Mouse (Mus musculus) kidney, adult 18-20 months (tissue): ENCODE data around the gene Gm20388.

Experiments
- DNase-seq: peaks from one replicate; pipeline ENCODE4 v3.0.0; 2021

Gm20388 gene

DNA sequence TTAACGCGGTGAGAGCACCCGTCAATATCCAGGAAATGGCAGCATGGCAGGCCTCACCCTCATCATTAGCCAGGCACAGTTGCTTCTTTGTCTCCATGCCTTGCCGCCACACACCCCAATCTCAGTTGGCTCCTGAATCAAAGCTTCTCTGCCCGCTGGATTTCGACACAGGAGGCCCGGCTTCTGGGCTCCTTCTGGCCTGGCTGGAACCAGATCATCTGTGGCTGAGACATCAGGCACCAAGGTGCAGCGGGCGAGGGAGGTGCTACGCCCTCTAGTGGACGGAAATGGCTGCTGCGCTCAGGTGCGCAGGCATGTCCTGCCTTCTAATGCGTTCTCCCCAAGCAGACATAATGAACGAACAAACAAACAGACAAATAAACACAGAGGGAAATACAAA, 1302.6 kb downstream of the Gm20388 start:
- no peak for DNase-seq

DNA sequence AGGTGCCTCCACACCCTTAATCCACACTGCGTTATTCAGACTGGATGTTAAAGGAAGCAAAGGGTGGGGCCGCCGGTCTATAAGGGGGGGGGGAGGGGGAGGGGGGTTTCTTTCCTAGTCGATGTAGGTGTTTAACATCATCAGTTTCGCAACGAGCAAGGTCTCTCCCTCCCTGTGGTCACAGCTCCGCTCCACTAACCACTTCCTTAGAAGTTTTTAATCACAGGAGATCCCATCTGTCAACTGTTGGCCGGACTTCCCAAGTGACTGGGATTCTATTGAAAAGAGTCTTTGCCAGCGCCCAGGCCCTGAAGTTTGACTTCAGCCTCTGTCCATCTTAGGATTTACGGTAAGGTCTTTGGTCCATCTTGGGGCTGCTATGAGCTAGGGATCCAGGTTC, 1303.0 kb downstream of the Gm20388 start:
- DNase-seq: no peak

DNA sequence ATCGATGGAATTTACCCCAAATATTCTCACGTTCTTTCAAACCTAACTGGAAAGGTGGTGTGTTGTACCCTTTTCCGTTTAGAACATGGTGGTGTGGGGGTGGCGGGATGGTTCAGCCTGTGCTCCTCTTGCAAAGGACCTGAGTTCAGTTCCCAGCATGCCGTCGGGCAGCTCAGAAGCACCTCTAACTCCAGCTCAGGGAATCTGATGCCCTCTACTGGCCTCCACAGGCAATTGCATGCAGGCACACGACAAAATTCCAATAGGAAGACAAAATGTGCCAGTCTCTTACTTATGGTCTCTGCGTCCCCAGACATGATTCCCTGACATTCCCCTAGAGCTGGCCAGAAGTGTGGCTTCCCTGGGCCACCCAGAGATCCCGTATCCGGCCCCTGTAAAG, 1304.3 kb downstream of the Gm20388 start:
- no peak for DNase-seq

DNA sequence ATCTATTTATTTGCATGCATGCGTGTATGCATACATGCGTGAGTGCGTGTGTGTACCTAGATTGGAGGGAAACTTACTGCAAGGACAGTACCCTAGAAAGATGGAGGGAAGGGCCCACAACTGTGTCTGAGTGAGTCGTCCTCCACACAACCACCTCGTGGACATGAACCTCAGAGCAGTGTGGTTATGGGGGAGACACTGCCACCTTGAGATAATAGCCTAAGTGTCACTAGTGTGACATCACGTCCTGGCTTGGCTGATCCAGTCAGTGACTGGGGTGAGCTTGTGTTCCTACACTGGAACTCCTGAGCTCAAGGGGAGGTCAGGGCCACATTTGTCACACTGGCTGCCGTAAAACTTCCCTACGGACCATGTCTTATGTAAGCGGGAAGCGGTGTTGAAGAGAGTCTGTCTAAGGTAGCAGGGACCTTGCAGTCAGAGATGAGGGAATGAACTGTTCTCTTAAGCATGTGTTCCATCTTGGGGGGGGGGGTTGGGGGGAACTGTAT, 1305.9 kb downstream of the Gm20388 start:
- DNase-seq: no peak

DNA sequence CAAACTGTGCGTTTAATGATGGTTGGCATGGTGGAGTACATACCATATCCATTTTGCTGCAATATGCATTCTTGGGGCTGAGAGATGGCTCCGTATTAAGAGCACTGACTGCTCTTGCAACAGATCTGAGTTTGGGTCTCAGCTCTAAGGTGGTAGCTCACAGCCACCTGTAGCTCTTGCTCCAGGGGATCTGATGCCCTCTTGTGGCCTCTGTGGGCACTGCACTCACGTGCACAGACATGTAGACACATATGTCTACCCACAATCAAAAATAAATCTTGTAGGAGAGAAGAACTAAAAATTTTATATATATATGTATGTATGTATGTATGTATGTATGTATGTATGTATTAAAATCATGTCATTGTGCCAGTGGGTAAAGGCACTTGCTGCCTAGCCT, 1307.8 kb downstream of the Gm20388 start:
- peak; percentile 27 for DNase-seq

DNA sequence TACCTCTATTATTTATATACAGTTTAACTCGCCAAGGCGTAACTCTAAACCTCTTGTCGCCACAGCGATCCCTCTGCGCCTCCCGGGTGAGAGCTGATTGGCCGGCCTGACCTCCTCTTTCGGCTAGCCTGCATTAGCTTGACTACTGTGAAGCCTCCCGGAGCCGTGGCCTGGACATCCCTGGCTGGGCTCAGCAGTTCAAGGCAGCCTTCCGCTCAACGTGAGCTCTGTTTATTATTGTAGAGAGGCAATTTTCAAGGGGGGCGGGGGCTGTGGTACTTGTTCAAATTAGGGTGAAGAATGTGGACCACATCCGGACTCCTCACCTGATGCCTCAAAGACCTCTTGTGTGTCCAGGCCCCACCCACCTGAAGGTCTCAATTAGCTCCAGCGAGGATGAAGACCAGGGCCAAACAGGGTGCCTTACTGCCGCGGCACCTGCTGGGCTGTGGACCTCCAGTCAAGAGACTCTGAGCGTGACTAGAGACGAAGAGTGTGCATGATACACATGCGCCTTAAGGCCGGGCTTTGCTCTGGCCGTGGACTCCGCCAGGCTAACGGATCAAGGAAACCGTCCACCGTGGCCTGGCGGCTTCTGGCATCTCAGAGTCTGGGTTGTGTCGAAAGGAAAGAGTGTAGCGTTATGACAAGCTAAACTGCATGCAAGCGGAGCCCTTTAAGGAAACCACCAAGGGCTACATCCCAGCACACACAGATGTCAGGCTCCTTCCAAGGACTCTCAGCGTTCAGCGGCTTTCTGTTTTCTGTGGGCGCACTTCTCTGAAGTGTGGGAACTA, 1309.7 kb downstream of the Gm20388 start:
- DNase-seq: no peak

DNA sequence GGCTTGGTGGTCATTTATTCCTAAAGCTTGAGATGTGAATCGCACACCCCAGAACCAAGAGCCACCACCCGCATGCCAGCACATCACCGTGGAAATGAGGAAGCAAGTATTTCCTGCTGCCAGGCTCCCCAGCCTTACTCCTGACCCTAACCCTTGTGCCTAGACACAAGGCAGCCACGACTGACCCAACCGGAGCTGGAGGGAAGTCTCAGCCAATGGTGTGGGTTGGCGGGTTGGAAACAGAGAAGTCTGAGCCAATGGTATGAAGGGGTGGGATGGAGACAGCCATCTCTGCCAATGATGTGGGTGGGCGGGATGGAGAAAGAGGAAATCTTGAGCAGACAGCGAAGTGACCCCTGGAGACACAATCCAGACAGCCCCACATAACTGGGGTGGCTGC, 1314.1 kb downstream of the Gm20388 start:
- no peak for DNase-seq

DNA sequence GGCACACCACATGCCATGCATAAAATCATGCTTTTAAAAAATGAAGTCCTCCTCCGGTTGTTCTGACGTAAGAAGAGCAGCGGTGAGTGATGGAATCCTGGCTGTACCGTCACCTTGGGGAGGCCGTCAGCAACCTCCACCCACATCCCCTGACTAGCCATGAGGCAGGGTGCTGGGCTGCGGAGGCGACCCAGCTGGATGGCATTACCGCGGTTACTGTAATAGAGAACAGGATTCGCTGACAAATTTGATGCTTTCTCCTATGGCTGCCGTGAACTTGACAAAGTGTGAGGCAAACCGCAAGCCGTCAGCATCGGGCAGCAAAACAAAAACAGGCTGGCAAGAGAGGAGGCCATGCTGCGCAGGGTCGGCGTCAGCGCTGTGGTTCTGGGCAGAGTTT, 1317.1 kb downstream of the Gm20388 start:
- DNase-seq: no peak

DNA sequence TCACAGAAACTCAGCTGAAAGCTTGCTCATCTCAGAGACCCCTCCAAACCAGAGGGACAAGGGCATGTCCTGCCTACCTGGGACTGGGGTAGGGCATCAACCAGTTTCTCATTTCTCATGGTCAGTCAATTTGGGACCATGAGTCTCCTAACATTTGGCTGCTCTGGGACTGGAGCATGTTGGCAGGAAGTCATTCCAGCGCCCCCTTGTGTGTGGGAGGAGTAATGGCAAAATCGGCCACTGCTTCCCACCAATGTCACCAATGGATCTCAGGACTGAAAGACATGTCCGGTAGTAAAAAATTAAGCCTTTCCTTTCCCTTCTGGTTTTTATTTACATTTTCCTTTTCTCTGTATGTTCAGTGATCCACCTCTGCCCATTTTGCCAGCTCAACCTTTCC, 1318.3 kb downstream of the Gm20388 start:
- peak; percentile 13 for DNase-seq

DNA sequence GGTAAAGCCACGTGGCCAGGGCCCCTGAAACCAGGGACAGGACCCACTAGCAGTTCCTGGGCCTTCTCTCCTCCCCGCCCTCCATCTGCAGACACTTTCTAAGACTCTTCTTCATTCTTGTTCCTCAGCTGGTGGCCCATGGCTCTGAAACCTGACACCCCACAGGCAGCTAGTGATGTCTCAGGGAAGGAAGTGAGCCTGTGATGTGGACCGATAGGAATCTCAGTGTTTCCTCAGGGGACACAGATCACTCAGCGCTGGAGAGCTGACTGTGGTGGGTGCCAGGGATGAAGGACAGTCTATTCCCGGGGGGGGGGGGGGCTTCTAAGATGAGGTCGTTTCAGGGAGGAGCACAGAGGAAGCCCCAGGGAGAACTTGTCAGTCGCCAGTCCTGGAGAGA, 1318.9 kb downstream of the Gm20388 start:
- DNase-seq: no peak

DNA sequence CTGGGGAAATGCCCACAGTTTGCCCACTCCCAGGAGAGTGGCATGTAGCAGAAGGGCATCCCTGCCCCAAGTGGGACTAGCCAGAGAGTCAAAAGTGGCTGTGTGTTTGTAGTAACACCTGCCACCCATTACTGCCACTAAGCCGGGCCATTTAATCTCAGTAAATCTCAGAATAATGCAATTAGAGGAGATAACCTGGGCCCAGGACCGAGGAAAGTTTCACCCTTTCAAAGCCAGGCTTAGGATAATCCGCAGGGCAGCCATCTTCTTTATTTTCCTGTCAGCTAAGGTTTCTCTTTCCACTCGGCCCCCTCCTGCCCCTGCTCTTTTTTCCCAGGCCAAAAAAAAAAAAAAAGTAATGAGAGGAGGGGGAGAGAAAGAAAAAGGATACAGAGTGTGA, 1322.6 kb downstream of the Gm20388 start:
- no peak for DNase-seq

DNA sequence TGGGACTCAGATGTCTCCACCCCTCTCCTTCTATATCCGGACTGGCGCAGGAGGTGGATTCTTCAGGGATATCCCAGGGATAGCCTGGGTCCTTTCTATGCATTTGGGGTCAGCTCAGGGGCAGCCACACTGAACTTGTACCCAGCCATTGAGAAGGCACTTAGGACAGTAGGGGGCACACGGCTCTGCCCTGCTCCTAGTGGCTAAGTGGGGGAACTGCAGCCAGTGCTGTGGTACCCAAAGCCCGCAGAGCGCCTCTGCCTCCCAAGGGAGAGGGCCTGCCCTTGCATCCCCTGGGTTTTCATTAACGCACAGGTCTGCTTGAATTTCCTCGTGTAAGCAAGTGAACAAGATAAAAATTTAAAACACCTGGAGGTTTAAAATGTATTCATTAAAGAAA, 1324.3 kb downstream of the Gm20388 start:
- no peak for DNase-seq

DNA sequence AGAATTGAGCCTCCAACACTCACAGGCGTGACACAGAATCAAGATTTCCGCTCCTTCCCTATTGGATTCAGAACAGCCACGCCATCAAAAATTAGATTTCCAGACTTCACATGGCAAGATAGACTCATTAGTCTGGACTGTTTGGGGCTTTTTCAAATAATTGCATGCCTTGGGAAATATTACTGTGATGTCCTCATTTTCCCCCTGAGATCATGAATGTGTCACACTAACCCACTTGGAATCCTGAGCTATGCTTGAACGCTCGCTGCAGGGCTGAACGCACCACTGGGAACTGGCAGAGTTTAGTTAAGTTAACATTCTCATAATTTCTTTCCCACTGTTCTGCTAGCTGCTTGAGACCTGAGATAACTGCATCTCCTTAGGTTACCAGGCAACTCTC, 1329.0 kb downstream of the Gm20388 start:
- DNase-seq: no peak

DNA sequence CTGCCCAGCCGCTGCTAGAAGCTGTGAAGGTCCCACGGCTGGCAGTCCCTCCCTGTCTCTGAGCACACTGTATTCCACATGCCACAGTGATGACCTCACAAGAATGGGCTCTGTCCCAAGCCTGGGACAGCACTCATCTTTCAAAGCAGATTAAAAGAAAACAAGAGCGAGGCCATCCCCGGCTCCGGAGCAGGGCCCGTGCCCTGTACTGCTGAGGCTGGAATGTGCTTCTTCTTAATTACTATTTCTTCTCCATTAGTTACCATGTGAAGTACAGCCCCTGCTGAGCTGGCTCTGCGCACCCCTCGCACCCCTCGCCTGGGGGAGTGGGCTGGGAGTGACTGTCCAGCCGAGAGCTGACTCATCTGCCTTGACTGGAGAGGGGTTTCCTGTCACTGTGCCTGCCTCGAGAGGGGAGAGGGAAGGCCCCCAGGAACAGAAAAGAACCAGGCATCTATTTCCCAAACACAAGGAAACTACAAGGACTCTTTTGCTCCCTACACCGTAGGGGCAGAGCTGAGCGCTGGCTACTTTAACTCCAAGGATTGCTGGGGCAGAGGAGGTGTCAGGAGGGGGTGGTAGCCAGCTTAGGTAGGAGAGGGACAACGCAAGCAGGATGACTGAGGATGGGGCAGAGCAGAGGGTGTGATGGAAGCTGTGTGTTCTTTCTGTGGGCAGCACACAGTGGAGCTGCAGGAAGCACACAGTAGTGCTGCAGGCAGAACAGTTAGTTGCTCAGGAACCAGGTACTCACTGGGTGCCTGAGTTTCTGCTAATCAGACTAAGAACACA, 1331.3 kb downstream of the Gm20388 start:
- peak; percentile 58 for DNase-seq

DNA sequence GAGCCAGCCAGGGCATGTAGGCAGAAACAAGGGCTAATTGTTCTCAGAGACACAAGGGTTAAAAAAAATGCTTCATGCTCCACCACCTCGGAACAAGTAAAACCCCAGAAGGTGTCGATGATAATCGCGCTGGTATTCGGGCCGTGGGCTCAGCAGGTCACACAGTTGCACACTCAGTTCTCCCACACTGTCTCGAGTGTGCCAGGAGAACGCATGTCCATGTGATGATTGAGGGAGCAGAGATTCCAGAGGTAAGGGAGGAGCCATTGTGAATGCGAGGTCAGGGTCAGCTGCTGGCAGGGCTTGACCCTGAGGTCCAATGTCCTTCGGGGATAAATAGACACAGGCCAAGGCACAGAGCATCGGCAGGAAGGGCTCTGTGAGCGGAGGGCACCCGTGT, 1332.0 kb downstream of the Gm20388 start:
- DNase-seq: no peak

DNA sequence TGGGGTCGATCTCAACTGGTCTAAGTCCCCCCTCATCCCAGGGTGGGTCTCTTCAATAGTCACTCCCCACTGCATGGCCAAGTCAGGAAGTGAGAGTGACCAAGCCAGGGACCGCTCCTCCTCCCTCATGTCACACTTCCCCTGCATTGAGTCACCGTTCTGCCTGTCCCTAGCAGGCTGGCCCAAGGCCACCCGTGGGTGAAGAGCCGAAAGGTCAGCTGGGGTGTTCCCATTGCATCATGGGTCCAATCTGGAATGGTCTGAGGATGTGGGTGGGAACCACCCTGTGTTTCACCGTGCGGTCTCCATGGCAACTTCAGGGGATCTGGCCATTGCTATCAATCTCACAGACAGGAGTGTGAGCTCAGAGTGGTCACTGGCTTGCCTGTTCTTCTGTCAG, 1338.2 kb downstream of the Gm20388 start:
- peak; percentile 43 for DNase-seq

DNA sequence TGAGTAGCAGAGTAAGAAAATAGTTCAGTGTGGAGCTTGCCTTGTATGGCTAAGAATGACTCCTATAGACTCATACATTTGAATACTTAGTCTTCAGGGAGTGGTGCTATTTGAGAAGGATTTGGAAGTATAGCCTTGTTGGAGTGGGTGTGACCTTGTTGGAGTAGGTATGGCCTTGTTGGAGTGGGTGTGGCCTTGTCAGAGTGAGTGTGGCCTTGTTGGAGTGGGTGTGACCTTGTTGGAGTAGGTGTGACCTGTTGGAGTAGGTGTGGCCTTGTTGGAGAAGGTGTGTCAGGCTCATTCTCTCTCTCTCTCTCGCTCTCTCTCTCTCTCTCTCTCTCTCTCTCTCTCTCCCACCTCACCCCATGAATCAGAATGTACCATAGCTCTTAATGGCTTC, 1338.8 kb downstream of the Gm20388 start:
- DNase-seq: no peak

DNA sequence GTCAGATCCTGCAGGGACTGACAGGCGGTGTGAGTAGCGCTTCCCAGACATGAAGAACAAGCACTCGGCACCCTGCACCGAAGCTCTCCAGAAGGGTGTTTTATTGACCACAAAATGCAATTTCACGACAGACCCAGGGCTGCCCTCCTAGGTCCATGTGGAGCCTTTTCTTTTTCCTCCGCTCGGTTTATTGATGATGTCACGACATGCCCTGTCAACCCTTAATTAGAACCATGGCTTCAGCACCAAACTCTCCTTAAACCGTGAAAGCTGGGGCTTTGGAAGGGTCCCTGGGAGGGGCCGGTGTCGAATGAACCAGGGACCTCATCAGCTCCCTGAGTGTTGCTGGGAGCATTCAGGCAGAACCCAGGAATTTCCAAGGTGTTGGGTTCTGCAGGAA, 1340.4 kb downstream of the Gm20388 start:
- DNase-seq: no peak

DNA sequence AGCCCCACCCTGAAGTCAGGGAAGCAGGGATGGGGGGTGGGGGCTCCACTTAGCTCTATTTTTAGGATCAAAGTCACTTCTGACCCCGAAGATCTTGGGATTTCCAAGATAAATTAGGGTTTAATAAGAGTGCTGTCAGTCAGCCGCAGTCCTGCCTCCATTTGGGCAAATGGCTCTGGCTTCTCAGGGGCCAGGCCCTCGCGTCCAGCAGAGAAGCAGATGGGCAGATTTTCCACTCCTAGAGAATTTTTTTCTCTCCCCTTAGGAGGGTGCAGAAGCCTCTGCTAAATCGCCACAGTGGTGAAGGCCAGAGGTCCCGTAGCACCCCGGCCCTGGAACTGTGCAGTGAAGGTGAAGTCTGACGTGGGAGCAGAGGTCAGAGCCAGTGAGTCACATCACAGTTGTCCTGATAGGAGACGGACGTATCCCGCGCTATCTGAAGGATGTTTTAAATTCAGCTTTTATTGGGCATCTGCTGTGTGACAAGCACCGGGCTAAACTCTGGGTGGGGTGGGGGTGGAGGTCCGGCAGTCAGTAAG, 1345.2 kb downstream of the Gm20388 start:
- no peak for DNase-seq

DNA sequence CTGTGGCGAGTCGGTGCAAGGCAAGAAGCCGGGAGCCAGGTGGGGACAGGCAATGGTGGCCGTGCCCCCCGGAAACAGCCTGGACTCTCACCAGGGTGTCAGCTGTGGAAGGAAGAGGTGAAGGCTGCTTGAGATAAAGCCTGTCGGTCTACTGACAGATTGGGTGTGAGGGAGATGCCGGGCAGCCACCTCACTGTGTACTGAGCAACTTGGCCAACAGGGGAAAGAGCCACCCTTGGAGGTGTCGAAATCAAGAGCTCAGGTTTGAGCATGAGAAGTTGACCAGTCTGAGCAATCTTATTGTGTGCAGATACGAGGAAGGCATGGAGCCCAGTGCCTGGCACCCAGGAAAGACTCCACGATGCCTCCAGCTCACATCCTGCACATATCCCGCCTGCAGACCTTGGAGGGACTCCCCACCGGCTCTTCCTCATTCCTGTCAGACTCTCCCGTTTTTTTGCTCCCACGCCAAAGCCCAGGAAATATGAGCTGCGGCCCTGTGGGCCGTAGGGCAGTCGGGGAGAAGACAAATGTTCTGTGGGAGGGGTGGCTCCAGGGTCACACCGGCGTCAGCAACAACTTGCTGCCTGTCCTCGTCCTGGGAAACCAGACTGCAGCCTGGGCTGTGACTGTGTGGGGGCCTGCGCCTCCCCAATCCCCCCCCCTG, 1347.6 kb downstream of the Gm20388 start:
- no peak for DNase-seq

DNA sequence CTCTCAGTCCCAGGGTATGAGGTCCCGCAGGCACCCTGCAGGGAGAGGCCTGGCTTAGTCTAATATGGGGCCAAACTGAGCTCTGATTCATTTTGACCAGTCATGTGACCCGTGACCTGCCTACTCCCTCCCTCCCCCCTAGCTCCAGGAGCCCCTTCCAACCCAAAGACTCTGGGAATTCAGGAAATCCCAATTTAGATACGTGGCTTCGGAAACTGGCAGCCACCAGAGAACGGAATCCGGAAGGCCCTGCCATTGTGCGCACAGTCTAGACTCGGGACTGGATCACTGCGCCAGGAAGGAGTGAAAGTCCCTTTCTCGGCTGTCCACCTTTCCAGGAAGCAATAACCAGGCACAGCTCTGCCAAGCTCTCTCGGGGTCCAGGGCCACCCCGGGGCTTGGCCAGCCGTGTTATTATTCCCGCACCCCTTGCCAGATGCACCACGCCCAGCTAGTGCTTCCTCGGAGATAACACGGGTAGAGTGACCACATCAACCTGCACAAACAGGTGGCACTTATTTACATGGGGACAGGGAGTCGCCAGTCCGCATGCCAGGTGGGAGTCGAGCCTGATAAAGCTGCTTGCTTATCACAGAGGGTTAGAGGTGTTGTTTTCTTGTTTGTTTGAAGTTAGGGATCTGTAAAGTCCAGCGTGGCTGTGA, 1352.2 kb downstream of the Gm20388 start:
- peak; percentile 66 for DNase-seq

DNA sequence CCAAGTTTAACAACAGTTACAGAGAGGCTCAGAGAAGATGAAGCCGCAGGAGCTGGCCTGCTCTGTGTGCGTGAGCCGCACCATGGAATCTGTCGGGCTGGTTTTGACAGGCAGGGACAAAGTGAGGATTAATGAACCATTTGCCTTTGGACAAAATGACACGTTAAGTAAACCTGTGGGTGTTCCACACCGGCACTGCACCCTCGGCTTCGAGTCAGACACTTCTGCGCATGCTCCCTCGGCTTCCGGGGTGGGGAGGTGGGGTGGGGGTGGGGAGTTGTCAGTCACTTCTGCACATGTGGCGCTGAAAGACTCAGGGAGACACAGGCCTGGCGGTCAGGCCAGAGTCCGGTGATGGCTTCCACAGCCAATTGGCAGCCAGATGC, 1352.7 kb downstream of the Gm20388 start:
- DNase-seq: peak; percentile 42

DNA sequence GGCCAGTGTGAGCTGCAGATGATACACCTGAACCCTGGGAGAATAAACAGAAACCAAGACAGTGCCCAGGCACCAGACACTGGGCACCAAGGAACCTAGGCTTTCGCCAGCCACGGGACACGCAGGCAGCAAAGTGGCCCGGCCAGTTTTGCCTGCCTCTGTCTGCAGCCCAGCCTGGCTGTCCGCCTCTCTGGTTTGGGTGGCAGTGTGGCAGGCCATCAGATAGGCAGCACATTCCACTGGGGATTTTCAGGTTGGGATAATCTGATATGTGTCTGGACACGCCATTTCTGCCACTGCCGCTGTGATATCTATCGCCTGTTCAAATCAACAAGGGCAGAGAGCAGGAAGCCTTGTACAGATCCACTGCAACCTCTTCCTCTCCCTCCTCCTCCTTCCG, 1353.6 kb downstream of the Gm20388 start:
- no peak for DNase-seq
